Mouse (Mus musculus): ENCODE measurements at regions not wholly inside any gene's neighbourhood (a gene's known extent, or its start where the extent isn't known, plus 50 kb on each side); places are given as distances from the start of the nearest gene placed in this dataset.

DNA sequence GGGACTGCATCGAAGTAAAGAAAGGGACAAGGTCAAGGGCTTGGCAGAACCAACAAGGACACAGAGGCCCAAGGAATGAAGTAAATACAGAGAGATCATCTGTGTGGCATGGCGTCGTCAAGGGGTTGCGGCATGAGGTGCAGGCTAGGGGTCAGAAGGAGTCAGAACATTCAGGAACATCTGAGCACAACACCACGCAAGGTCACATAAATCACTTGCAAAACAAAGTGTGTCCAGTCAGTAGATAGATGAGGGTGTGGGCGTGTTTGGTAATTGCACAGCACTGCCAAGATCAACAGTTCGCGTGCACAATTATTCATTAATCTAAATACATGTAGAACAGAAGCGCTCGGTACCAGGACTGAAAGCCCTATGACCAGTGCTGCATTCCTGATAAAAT lies 52.0 kb upstream of the Zfp648 start:
- H3K4me1 ChIP-seq (ENCODE audit: control insufficient read depth, insufficient read depth, low read length) = peaks cover 15% of the 10 kb centered on the region
- H3K27ac ChIP-seq (ENCODE audit: insufficient read depth, low read depth, low read length) = no peak overlapping the region; the same call in 1 of the 2 replicates
- no peak overlapping the region for H3K4me3 ChIP-seq (ENCODE audit: insufficient read depth, low read depth, low read length)
- 69% methylated on average over 10 of the region's 10 CpGs for WGBS
- TF ChIP-seq POLR2A (IDR thresholded peaks at IDR 0.05; ENCODE audit: insufficient read depth, low read depth, low read length) = no peak
- TF ChIP-seq CTCF (IDR thresholded peaks at IDR 0.05; ENCODE audit: insufficient read depth, low read depth, low read length) = no peak

DNA sequence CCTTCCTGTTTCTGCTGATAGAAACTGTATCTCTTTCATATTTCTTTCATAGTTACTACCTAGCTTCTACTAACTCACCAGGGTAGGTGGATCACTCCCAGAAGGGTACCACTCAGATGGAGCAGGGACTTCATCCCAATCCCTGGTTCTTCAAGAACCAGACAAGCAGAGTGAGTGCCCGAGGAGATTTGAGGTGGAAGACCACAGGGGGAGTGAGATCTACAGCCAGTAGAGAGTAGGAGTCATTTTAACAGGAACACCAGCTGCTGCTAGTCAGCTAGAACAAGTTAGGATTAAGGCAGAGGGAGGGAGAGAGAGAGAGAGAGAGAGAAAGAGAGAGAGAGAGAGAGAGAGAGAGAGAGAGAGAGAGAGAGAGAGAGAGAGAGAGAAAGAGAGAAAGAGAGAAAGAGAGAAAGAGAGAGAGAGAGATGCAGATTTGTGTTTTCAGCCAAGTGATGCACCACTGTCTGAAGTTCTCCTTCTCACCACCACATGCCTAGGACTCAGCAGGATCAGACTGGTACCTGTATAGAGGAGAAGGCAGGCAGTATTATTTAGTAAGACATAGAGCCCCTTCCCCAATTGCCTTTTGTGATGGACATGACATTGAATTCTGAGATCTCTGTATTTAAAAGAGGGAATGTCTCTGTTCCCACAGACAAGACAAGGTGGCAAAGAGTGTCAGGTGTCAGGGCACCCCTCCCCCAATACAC lies 51.4 kb upstream of the Zfp648 start:
- Histone ChIP-seq H3K4me3 (ENCODE audit: insufficient read depth, low read depth, low read length) (no peak overlapping the region), H3K4me1 (ENCODE audit: control insufficient read depth, insufficient read depth, low read length) (peaks cover 15% of the 10 kb centered on the region), H3K27ac (ENCODE audit: insufficient read depth, low read depth, low read length) (peak overlapping the region; percentile 92)
- 50% methylated on average over 1 of the region's 1 CpGs for WGBS
- no peak for TF ChIP-seq POLR2A (IDR thresholded peaks at IDR 0.05; ENCODE audit: insufficient read depth, low read depth, low read length)
- TF ChIP-seq CTCF (IDR thresholded peaks at IDR 0.05; ENCODE audit: insufficient read depth, low read depth, low read length) = no peak

DNA sequence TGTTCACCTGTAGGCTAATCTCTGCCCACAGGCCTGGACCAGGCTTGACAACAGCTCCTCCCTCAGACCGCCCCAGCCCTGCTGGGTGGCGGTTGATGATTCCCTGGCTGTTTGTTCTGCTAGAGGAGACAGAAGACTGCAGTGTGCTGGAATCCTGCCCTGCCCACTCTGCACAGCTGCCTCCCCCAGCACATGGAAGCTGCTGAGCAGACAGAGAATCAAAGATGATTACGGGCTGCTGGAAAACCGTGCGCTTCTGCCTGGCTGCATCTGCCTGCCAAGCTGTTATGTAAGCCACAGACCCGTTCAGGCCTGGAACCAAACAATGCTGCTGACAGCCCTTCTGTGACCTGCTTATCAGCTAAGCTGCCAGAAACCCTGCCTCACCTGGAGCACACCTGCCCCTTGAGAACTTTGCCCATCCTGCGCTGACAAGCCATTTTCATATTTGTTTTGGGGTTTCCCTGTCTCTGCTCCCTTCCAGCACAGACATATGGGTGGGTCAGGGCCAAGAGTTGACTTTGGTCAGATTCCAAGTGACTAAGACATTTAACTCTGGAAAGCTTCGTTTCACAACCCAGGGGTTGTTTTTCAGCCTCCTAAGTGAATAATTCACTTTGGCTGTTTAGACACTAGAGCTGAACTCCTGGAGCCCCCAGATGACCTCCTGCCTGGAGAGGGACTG lies 50.7 kb upstream of the Zfp648 start:
- H3K4me1 ChIP-seq (ENCODE audit: control insufficient read depth, insufficient read depth, low read length) = peaks cover 15% of the 10 kb centered on the region
- TF ChIP-seq POLR2A (IDR thresholded peaks at IDR 0.05; ENCODE audit: insufficient read depth, low read depth, low read length) = no peak
- 8% methylated on average over 8 of the region's 8 CpGs for WGBS
- H3K27ac ChIP-seq (ENCODE audit: insufficient read depth, low read depth, low read length) = peak overlapping the region; percentile 99
- H3K4me3 ChIP-seq (ENCODE audit: insufficient read depth, low read depth, low read length) = no peak overlapping the region
